Mouse (Mus musculus) E14TG2a.4 (cell line): ENCODE data around the gene Kpna6.

Source experiments
- CTCF ChIP-seq: conservative IDR thresholded peaks from 2 replicates; pipeline ENCODE4 v1.5.1; 2014; ENCODE audit warnings: low read length
- NANOG ChIP-seq: IDR thresholded peaks from 2 replicates; pipeline ENCODE4 v1.6.1; 2014; ENCODE audit warnings: borderline replicate concordance, low read length, mixed read lengths

GRCm38 (mm10) chr4:129696158-129696985 lies 23.8 kb upstream of the Kpna6 start, which contains the start of gene Tmem39b:
- no peak for TF ChIP-seq CTCF
- no peak for TF ChIP-seq NANOG
